Mouse (Mus musculus): Measurements from ENCODE around the gene Tubb4b. TPM values are rescaled to one million over a fixed set of nuclear protein-coding genes. Genes with fewer than 3 reads are reported as not detected.
A peak's percentile ranks its signal among the peaks of the same experiment; 100 is the strongest.

Gene Tubb4b
- total and polyA plus RNA-seq, 3 experiments: 356 to 592 (median 520) TPM

- TF ChIP-seq KAT2A (IDR thresholded peaks at IDR 0.05; ENCODE audit: insufficient replicate concordance, low read length) (peak; percentile 91; the same call in 1 of the 2 replicates), MAX (IDR thresholded peaks at IDR 0.05; ENCODE audit: low read length) (peak; percentile 94), BHLHE40 (IDR thresholded peaks at IDR 0.05; ENCODE audit: low read depth, low read length) (peak; percentile 71), UBTF (IDR thresholded peaks at IDR 0.05; ENCODE audit: low read depth, low read length) (0 out of 2 replicates have a peak, but pooled peaks have one; percentile 18), POLR2AphosphoS2 (IDR thresholded peaks at IDR 0.05; ENCODE audit: low read depth, low read length) (peak; percentile 61; the same call in 1 of the 2 replicates), MEF2A (IDR thresholded peaks at IDR 0.05; ENCODE audit: borderline replicate concordance, low read depth, low read length) (peak; percentile 59), MXI1 (IDR thresholded peaks at IDR 0.05; ENCODE audit: low read depth, low read length) (peak; percentile 99), CHD2 (IDR thresholded peaks at IDR 0.05; ENCODE audit: low read length) (peak; percentile 96), TBP (conservative IDR thresholded peaks at IDR 0.05; ENCODE audit: low read depth, low read length) (0 out of 2 replicates have a peak, but pooled peaks have one; percentile 47), USF2 (conservative IDR thresholded peaks at IDR 0.05; ENCODE audit: low read depth, low read length) (no peak), JUND (conservative IDR thresholded peaks at IDR 0.05; ENCODE audit: low read depth, low read length) (no peak), IRF4 (IDR thresholded peaks at IDR 0.05; ENCODE audit: low read depth, low read length) (peak; percentile 72; the same call in 1 of the 2 replicates), SMC3 (IDR thresholded peaks at IDR 0.05; ENCODE audit: low read depth, low read length) (no peak)
These were observed 30.8 kb upstream of the Tubb4b start, which contains the start of gene Tmem203 (continued) for GRCm38 (mm10) chr2:25255284-25255779.

- Histone ChIP-seq H3K4me1 (ENCODE audit: control insufficient read depth in 1 of 2, insufficient read depth in 2 of 2) (peaks cover 0 to 17% of the 10 kb centered on the region in 2 experiments; a peak in 2 of 4 replicates), H3K9ac (ENCODE audit: insufficient read depth, low read depth) (no peak overlapping the region), H3K9me3 (replicated peaks; ENCODE audit: low read length) (no peaks in the 10 kb centered on the region), H3K36me3 (replicated peaks in 1 of 2; ENCODE audit: control insufficient read depth in 1 of 2, insufficient read depth in 1 of 2, low read length in 1 of 2) (peaks cover 60 to 68% of the 10 kb centered on the region in 2 experiments), H3K4me2 (ENCODE audit: insufficient read depth, low read depth, poor library complexity, severe bottlenecking) (no peak overlapping the region), H3K79me2 (replicated peaks; ENCODE audit: control insufficient read depth, extremely low read depth, insufficient read depth, poor library complexity, severe bottlenecking) (peaks cover 14% of the 10 kb centered on the region), H3K4me3 (replicated peaks in 1 of 3; ENCODE audit: low read depth in 2 of 3, low read length in 2 of 3, poor library complexity in 1 of 3) (no peak overlapping the region), H3K27me3 (replicated peaks) (no peaks in the 10 kb centered on the region), H3K27ac (ENCODE audit: insufficient read depth, low read depth) (no peak overlapping the region)
- in situ Hi-C loops (cut with MboI; ENCODE audit: low pct_ligation_motif_present, low pct_unique_long_range_greater_than_20kb, low sequenced_read_pairs) (loop anchor here (5.0 kb wide), 1 partner anchor 45 kb away; no protein-coding TSS in a partner anchor), dilution Hi-C loops (cut with MboI; ENCODE audit: extremely low pct_ligation_motif_present, extremely low pct_unique_long_range_greater_than_20kb, low sequenced_read_pairs) (no loop called here)
- TF ChIP-seq E2F4 (IDR thresholded peaks at IDR 0.05; ENCODE audit: insufficient replicate concordance, low read depth, low read length): no peak
- peak; percentile 68 for TF ChIP-seq SMC3 (IDR thresholded peaks at IDR 0.05; ENCODE audit: low read depth, low read length)
- TF ChIP-seq RAD21 (IDR thresholded peaks at IDR 0.05; ENCODE audit: low read depth, low read length): peak; percentile 28
- TF ChIP-seq MAX (IDR thresholded peaks at IDR 0.05; ENCODE audit: low read length): no peak
- no peak for TF ChIP-seq POLR2A (IDR thresholded peaks at IDR 0.05; ENCODE audit: low read depth, low read length)
- TF ChIP-seq KAT2A (IDR thresholded peaks at IDR 0.05; ENCODE audit: insufficient replicate concordance, low read length): no peak
- TF ChIP-seq CTCF (conservative IDR thresholded peaks at IDR 0.05 in 1 of 2, IDR thresholded peaks at IDR 0.05 in 1 of 2; ENCODE audit: low read depth in 2 of 2, low read length in 2 of 2): peak in 1 of 2 experiments; percentile 71; a peak in 2 of 4 replicates
- TF ChIP-seq MXI1 (IDR thresholded peaks at IDR 0.05; ENCODE audit: low read depth, low read length): no peak
- TF ChIP-seq ZKSCAN1 (IDR thresholded peaks at IDR 0.05; ENCODE audit: borderline replicate concordance, low read depth, low read length): no peak
- TF ChIP-seq HCFC1 (IDR thresholded peaks at IDR 0.05; ENCODE audit: low read depth, low read length): no peak
- DNase-seq (ENCODE audit: extremely low read depth): peak; percentile 45
These were observed 27.8 kb upstream of the Tubb4b start for GRCm38 (mm10) chr2:25252331-25252730.

All from CH12.LX (cell line).